Mouse (Mus musculus): ENCODE data around the gene Nkpd1. TPM values are rescaled to one million over a fixed set of nuclear protein-coding genes. Genes with fewer than 3 reads are reported as not detected.

Nkpd1 gene
- polyA plus RNA-seq, 1 experiment from 2014 or later = 0.90 TPM

GRCm38 (mm10) chr7:19501658-19502057 is 16.0 kb upstream of the Nkpd1 start:
- H3K4me1 ChIP-seq (replicated peaks; ENCODE audit: control insufficient read depth, insufficient read depth, low read length) = peaks cover 6% of the 10 kb centered on the region
- H3K9ac ChIP-seq (replicated peaks; ENCODE audit: low read depth, low read length) = no peak overlapping the region
- WGBS = 77% methylated on average over 4 of the region's 4 CpGs
- H3K27me3 ChIP-seq (replicated peaks; ENCODE audit: control insufficient read depth, insufficient read depth, low read length) = 0 out of 2 replicates have a peak, but pooled peaks cover 2% of the 10 kb centered on the region
- H3K27ac ChIP-seq (ENCODE audit: low read length) = no peak overlapping the region
- H3K4me3 ChIP-seq (replicated peaks; ENCODE audit: low read length) = no peak overlapping the region
- ATAC-seq = no peak
- H3K36me3 ChIP-seq (ENCODE audit: control insufficient read depth, insufficient read depth) = no peaks in the 10 kb centered on the region
- no peak overlapping the region for H3K4me2 ChIP-seq (ENCODE audit: low read length)
- no peaks in the 10 kb centered on the region for H3K9me3 ChIP-seq (ENCODE audit: control insufficient read depth, low read length)

- no peak for ATAC-seq
- no peaks in the 10 kb centered on the region for H3K9me3 ChIP-seq (ENCODE audit: control insufficient read depth, low read length)
- H3K4me2 ChIP-seq (ENCODE audit: low read length) = no peak overlapping the region
- H3K9ac ChIP-seq (replicated peaks; ENCODE audit: low read depth, low read length) = no peak overlapping the region
- peaks cover 18% of the 10 kb centered on the region for H3K4me1 ChIP-seq (replicated peaks; ENCODE audit: control insufficient read depth, insufficient read depth, low read length)
- H3K36me3 ChIP-seq (ENCODE audit: control insufficient read depth, insufficient read depth) = no peaks in the 10 kb centered on the region
- 35% methylated on average over 5 of the region's 5 CpGs for WGBS
- H3K27me3 ChIP-seq (replicated peaks; ENCODE audit: control insufficient read depth, insufficient read depth, low read length) = no peaks in the 10 kb centered on the region
- H3K27ac ChIP-seq (ENCODE audit: low read length) = no peak overlapping the region
- no peak overlapping the region for H3K4me3 ChIP-seq (replicated peaks; ENCODE audit: low read length)
These were observed 14.1 kb upstream of the Nkpd1 start for GRCm38 (mm10) chr7:19503481-19504068.

GRCm38 (mm10) chr7:19506326-19506725 is 11.3 kb upstream of the Nkpd1 start:
- Histone ChIP-seq H3K4me3 (replicated peaks; ENCODE audit: low read length) (peak overlapping the region; percentile 69), H3K9me3 (ENCODE audit: control insufficient read depth, low read length) (no peaks in the 10 kb centered on the region), H3K4me1 (replicated peaks; ENCODE audit: control insufficient read depth, insufficient read depth, low read length) (peaks cover 28% of the 10 kb centered on the region), H3K27me3 (replicated peaks; ENCODE audit: control insufficient read depth, insufficient read depth, low read length) (no peaks in the 10 kb centered on the region), H3K4me2 (ENCODE audit: low read length) (peak overlapping the region; percentile 94), H3K9ac (replicated peaks; ENCODE audit: low read depth, low read length) (peak overlapping the region; percentile 77; the same call in 1 of the 2 replicates), H3K27ac (ENCODE audit: low read length) (no peak overlapping the region), H3K36me3 (ENCODE audit: control insufficient read depth, insufficient read depth) (no peaks in the 10 kb centered on the region)
- no peak for ATAC-seq
- 17% methylated on average over 6 of the region's 6 CpGs for WGBS

- H3K4me1 ChIP-seq (replicated peaks; ENCODE audit: control insufficient read depth, insufficient read depth, low read length) = peaks cover 28% of the 10 kb centered on the region
- H3K36me3 ChIP-seq (ENCODE audit: control insufficient read depth, insufficient read depth) = no peaks in the 10 kb centered on the region
- H3K4me2 ChIP-seq (ENCODE audit: low read length) = peak overlapping the region; percentile 94
- H3K27ac ChIP-seq (ENCODE audit: low read length) = peak overlapping the region; percentile 73
- under 1% methylated on average over 71 of the region's 71 CpGs for WGBS
- H3K9me3 ChIP-seq (ENCODE audit: control insufficient read depth, low read length) = no peaks in the 10 kb centered on the region
- H3K4me3 ChIP-seq (replicated peaks; ENCODE audit: low read length) = peak overlapping the region; percentile 69
- no peaks in the 10 kb centered on the region for H3K27me3 ChIP-seq (replicated peaks; ENCODE audit: control insufficient read depth, insufficient read depth, low read length)
- 0 out of 2 replicates have a peak, but pooled peaks have one; percentile 2 for ATAC-seq
- peak overlapping the region; percentile 77 for H3K9ac ChIP-seq (replicated peaks; ENCODE audit: low read depth, low read length)
These were observed 10.5 kb upstream of the Nkpd1 start for GRCm38 (mm10) chr7:19506969-19507611.

- Histone ChIP-seq H3K9me3 (ENCODE audit: control insufficient read depth, low read length) (no peaks in the 10 kb centered on the region), H3K4me2 (ENCODE audit: low read length) (peak overlapping the region; percentile 94), H3K27me3 (replicated peaks; ENCODE audit: control insufficient read depth, insufficient read depth, low read length) (no peaks in the 10 kb centered on the region), H3K4me1 (replicated peaks; ENCODE audit: control insufficient read depth, insufficient read depth, low read length) (peaks cover 28% of the 10 kb centered on the region), H3K4me3 (replicated peaks; ENCODE audit: low read length) (peak overlapping the region; percentile 69), H3K36me3 (ENCODE audit: control insufficient read depth, insufficient read depth) (no peaks in the 10 kb centered on the region), H3K27ac (ENCODE audit: low read length) (peak overlapping the region; percentile 73), H3K9ac (replicated peaks; ENCODE audit: low read depth, low read length) (peak overlapping the region; percentile 77)
- WGBS = 5% methylated on average over 18 of the region's 18 CpGs
- no peak for ATAC-seq
These were observed 10.0 kb upstream of the Nkpd1 start for GRCm38 (mm10) chr7:19507612-19507981.

GRCm38 (mm10) chr7:19508150-19508923 is 9.3 kb upstream of the Nkpd1 start, which contains the start of the genes Bloc1s3 and Trappc6a:
Bloc1s3 (minus strand) TSS chr7:19508367.
Trappc6a (plus strand) TSS chr7:19508395.
- H3K4me3 ChIP-seq (replicated peaks; ENCODE audit: low read length) = peak within 1 kb of the TSS; percentile 69
- ATAC-seq = peak; percentile 97
- WGBS = under 1% methylated on average over 56 of the region's 56 CpGs

GRCm38 (mm10) chr7:19508924-19509568 is 8.6 kb upstream of the Nkpd1 start:
- H3K27me3 ChIP-seq (replicated peaks; ENCODE audit: control insufficient read depth, insufficient read depth, low read length) = no peaks in the 10 kb centered on the region
- H3K27ac ChIP-seq (ENCODE audit: low read length) = peak overlapping the region; percentile 73
- WGBS = 9% methylated on average over 15 of the region's 15 CpGs
- peaks cover 28% of the 10 kb centered on the region for H3K4me1 ChIP-seq (replicated peaks; ENCODE audit: control insufficient read depth, insufficient read depth, low read length)
- H3K4me2 ChIP-seq (ENCODE audit: low read length) = peak overlapping the region; percentile 84
- ATAC-seq = peak; percentile 32
- peak overlapping the region; percentile 77 for H3K9ac ChIP-seq (replicated peaks; ENCODE audit: low read depth, low read length)
- peak overlapping the region; percentile 69 for H3K4me3 ChIP-seq (replicated peaks; ENCODE audit: low read length)
- no peaks in the 10 kb centered on the region for H3K36me3 ChIP-seq (ENCODE audit: control insufficient read depth, insufficient read depth)
- no peaks in the 10 kb centered on the region for H3K9me3 ChIP-seq (ENCODE audit: control insufficient read depth, low read length)

More at GRCm38 (mm10) chr7:19508150-19508923, 9.3 kb upstream of the Nkpd1 start, which contains the start of the genes Bloc1s3 and Trappc6a:
- peak within 1 kb of the TSS; percentile 94 for H3K4me2 ChIP-seq (ENCODE audit: low read length)
- H3K36me3 ChIP-seq (ENCODE audit: control insufficient read depth, insufficient read depth) = no peaks in the 10 kb centered on the region
- H3K9me3 ChIP-seq (ENCODE audit: control insufficient read depth, low read length) = no peaks in the 10 kb centered on the region
- no peaks in the 10 kb centered on the region for H3K27me3 ChIP-seq (replicated peaks; ENCODE audit: control insufficient read depth, insufficient read depth, low read length)
- peaks cover 28% of the 10 kb centered on the region for H3K4me1 ChIP-seq (replicated peaks; ENCODE audit: control insufficient read depth, insufficient read depth, low read length)
- peak within 1 kb of the TSS; percentile 73 for H3K27ac ChIP-seq (ENCODE audit: low read length)
- H3K9ac ChIP-seq (replicated peaks; ENCODE audit: low read depth, low read length) = peak within 1 kb of the TSS; percentile 77

- no peak overlapping the region for H3K27ac ChIP-seq (ENCODE audit: low read length)
- H3K36me3 ChIP-seq (ENCODE audit: control insufficient read depth, insufficient read depth) = no peaks in the 10 kb centered on the region
- H3K9me3 ChIP-seq (ENCODE audit: control insufficient read depth, low read length) = no peaks in the 10 kb centered on the region
- peaks cover 28% of the 10 kb centered on the region for H3K4me1 ChIP-seq (replicated peaks; ENCODE audit: control insufficient read depth, insufficient read depth, low read length)
- ATAC-seq = no peak
- H3K4me2 ChIP-seq (ENCODE audit: low read length) = peak overlapping the region; percentile 84; the same call in 1 of the 2 replicates
- H3K4me3 ChIP-seq (replicated peaks; ENCODE audit: low read length) = no peak overlapping the region; the same call in 1 of the 2 replicates
- no peaks in the 10 kb centered on the region for H3K27me3 ChIP-seq (replicated peaks; ENCODE audit: control insufficient read depth, insufficient read depth, low read length)
- 94% methylated on average over 7 of the region's 7 CpGs for WGBS
- H3K9ac ChIP-seq (replicated peaks; ENCODE audit: low read depth, low read length) = no peak overlapping the region
These were observed 7.9 kb upstream of the Nkpd1 start for GRCm38 (mm10) chr7:19509786-19510185.

Data from forebrain, embryonic 16.5 days (tissue).